Mouse (Mus musculus) hematopoietic stem cell, adult 5-6 weeks (primary cell): ENCODE results near the gene Tnfaip8l1. TPM values are rescaled to one million over a fixed set of nuclear protein-coding genes. Genes with fewer than 3 reads are reported as not detected.

ENCODE experiments used
- ATAC-seq, 2 experiments: fragments of 125-278 bp in 1 of 2; replicated peaks in 1 of 2; 2 replicates each; pipeline ENCODE4 v1.8.0; 2016 to 2017; ENCODE audit warnings: inconsistent platforms in 2 of 2, mild to moderate bottlenecking in 2 of 2, moderate number of reproducible peaks in 2 of 2, low read depth in 1 of 2, moderate TSS enrichment in 1 of 2; ENCODE audit not compliant: low FRiP score in 2 of 2, poor library complexity in 2 of 2, severe bottlenecking in 2 of 2, insufficient read depth in 1 of 2, low TSS enrichment in 1 of 2
- total RNA-seq: library from RNA; stranded (forward); fragments of 172-1452, 232-1000 nt; gene quantifications from 2 replicates; pipeline ENCODE4 v1.2.3, GENCODE M21; 2017

Gene Tnfaip8l1
- total RNA-seq, 1 experiment from 2014 or later, result 2.9 TPM

DNA sequence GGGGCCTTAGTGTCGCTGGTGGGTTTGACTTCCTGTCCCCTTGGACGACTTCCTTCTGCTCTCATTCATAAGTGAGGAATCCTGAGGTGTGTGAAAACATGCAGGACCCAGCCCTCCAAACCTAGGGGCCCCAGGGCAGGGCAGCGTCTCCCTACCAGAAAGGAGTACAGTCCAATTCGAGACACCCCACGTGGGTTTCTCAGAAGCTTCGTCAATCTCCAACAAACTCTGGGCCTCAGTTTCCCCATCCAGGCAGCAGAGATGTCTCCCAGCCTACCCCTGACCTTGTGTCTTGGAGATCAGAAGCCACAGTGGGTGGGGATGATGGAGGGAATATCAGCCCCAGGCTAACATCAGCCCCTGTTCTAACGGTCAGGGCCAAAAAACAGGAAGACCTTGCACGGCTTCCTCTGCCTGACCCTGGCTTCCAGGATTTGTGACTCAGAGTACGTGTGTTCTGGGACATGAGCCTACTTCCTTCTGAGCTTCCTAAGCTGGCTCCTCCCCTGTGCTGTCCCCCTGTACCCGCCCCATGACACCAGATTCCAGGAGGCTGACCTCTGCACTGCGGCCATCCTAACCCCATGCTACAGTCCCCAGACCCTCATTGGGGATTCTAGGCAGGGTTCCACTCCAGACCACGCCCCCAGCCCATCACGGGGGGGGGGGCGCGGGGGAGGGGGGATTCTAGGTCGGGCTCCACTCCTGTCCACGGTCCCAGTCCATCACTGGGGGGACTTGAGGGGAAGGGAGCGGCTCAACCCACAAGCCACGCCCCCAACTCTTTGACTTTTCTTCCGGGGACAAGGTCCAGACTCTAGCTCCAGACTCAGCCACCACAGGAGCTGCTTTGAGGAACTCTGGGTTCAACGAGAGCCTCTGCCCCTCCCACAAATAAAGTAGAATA, 28.6 kb upstream of the Tnfaip8l1 start:
- ATAC-seq, result peak; percentile 25 to 38; a peak in 3 of 4 replicates

GRCm38 (mm10) chr17:56134463-56134971, 27.8 kb upstream of the Tnfaip8l1 start:
- peak; percentile 68 to 75 for ATAC-seq

- ATAC-seq, result no peak
These were observed 25.7 kb upstream of the Tnfaip8l1 start for GRCm38 (mm10) chr17:56136558-56136957.

- no peak for ATAC-seq
These were observed 24.3 kb upstream of the Tnfaip8l1 start for GRCm38 (mm10) chr17:56137839-56138613.

DNA sequence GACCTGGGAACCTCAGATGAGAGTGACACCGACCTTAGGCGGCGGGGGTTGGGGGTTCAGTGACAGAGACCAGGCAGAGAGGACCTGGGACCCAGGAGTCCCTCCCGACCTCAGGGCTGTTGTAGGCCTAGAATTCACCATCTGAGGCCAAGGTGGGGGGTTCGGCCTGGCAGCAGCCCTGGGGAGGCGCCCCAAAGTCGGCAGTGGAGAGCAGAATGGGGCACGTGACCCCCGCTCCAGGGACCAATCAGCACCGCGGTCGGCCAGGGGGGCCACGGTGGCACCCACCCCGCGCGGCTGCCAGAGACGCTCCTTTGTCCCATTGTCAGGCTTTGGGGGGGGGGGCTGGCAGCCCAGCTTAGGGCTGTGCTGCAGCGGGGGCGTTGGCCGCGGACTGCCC, 22.9 kb upstream of the Tnfaip8l1 start:
- ATAC-seq, result no peak

DNA sequence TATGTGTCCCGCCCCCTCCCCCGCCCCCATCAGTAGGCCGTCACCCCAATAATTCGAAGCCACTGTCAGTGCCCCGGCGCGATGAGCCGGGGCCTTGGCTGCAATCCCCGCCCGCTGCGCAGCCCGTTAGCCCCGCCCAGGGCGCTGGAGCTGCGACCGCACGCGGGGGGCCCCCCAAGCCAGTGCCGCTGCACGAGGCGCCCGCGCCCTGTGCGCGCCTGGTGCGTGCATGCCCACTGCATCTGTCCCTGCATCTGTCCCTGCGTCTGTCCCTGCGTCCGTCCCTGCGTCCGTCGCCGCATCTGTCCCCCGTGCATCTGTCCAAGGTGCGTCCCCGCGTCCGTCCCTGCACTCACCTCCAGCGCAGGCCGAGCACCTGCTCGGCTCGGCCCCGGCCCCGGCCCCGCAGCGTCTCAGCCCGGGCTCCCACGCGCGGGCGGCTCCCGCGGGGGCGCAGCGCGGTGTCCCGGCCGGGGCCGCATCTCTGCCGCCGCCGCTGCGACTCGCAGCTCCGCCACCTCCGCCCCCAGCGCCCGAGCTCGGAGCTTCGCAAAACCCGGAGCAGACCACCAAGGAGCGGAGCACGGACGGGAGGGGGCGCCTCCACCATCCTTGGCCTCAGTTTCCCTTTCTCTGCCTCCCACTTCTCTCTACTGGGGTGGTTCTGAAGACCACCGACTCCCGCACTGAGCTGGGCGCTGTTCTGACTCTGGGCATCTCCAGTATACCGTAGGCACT, 22.2 kb upstream of the Tnfaip8l1 start, which contains the start of gene Sema6b:
TSS of gene Sema6b (minus strand) at position 486 of the 738 bp plus-strand sequence.
- no peak; a peak in 1 of 4 replicates for ATAC-seq

GRCm38 (mm10) chr17:56141702-56142605, 20.3 kb upstream of the Tnfaip8l1 start:
- ATAC-seq, result peak in 1 of 2 experiments; percentile 18; a peak in 1 of 4 replicates

GRCm38 (mm10) chr17:56144546-56144945, 17.7 kb upstream of the Tnfaip8l1 start:
- no peak for ATAC-seq

DNA sequence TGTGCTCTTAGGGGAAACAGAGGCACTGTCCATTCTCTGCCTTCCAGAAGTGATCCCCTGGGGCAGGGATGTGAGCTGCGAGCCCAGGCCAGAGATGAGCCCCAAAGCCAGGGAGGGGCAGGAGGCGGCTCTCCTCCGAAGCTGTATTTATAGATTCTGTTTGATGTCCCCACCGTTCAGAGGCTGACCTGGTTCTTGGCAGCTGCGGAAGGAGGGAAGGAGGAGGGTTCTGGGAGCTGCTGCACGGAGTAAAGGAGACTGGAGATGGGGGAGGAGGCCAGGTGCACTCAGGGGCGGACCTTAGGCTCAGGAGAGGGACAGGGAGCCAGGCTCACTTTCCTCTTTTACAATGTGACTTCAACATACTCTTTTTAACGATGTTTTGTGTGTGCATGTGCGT, 16.1 kb upstream of the Tnfaip8l1 start:
- no peak for ATAC-seq

DNA sequence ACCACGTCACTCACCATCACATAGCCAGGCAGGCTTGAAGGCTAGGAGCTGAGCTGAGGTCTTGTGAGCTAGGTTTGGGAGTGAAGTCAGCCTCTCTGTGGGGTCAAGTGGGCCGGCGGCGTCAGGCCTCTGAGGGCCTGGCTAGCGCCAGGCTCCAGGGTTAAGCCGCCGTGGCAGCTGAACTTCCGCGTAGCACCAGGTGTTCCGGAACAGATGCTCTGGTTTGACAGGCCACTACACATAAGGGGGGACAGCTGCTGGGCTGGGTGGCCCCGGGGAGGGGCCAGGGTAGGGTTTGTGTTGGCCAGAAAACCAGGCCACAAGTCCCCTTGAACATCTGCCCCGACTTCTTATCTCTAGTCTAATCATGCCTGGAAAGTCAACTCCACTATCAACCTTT, 14.9 kb upstream of the Tnfaip8l1 start:
- ATAC-seq, result no peak

GRCm38 (mm10) chr17:56148280-56148679, 14.0 kb upstream of the Tnfaip8l1 start:
- ATAC-seq, result no peak

GRCm38 (mm10) chr17:56148790-56149618, 13.3 kb upstream of the Tnfaip8l1 start:
- 0 out of 4 replicates have a peak, but pooled peaks of 1 of the 2 experiments have one; percentile 13 for ATAC-seq

DNA sequence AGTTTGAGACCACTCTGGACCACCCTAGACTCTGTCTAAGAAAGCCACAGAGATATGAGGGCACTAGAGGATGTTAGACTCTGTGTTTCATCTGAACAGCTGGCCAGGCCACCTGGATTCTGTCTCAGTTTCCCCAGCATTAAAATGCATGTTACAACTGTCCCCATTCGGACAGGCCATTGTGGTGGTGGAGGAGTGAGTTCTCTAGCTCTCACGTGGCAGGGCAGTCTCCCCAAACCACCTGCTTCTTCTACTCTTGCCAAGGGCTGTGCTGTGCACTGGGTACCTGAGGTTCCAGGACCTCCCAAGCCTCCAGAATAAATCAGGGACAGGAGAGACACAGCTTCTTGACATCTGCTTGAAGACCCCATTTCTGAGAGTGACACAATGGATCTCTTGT, 12.4 kb upstream of the Tnfaip8l1 start:
- ATAC-seq, result no peak

DNA sequence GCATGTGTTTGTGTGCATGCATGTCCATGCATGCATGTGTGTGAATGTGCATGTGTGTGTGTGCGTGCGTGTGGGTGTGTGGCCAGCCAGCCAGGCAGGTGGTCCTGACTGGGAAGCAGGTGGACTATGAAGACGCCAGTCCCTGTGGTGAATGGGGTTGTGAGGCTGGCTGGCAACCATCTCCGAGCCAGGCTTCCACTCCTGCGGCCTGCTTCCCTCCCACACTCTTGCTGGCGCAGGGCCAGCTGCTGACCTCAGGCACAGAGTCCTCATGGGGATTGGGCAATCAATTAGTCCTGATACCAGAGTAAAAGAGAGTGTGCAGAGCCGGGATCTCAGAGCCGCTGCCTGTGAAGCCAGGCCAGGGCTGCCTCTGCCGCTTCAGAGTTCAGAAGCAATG, 8.6 kb upstream of the Tnfaip8l1 start:
- ATAC-seq, result peak in 1 of 2 experiments; percentile 46; a peak in 1 of 4 replicates

- peak in 1 of 2 experiments; percentile 20; a peak in 1 of 4 replicates for ATAC-seq
These were observed 2.5 kb upstream of the Tnfaip8l1 start for GRCm38 (mm10) chr17:56159729-56160128.
